Mouse (Mus musculus): ENCODE results near the gene Cyp2f2. TPM values are rescaled to one million over a fixed set of nuclear protein-coding genes. Genes with fewer than 3 reads are reported as not detected.

Cyp2f2 gene
- total RNA-seq (2021): 10 to 100 TPM in 1 of 2 experiments, under 1 TPM in 1; 0.12 to 25.5 TPM
- long read RNA-seq, experiment 1: 0 reads
- long read RNA-seq, experiment 2, partial matches to known transcripts: 0 of 1 reads
- long read RNA-seq, experiment 2, other reads (novel, unspliced or antisense): 0 of 1 reads

DNA sequence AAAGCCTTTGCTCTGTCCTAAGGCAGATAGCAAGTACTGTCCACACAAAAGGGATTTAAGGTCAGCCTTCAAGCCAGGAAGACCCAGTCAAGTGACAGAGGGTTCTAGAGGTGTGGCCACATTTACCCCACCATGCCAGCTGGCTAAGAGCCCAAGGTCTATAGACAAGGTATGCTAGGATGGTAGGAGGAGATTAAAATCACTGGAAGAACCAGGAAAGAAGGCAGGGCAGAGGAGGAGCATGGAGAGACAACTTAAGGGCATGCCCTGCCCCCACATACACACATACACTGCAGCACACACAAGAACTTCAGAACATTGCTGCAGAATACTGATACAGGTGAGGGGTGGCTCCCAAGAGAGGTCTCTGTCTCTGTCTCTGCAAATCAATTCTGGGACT, at the start of gene Cyp2f2:
Gene Cyp2f2 (plus strand): TSS at position 234 of the 400 bp plus-strand sequence.
- intact Hi-C loops (cut with DNase I): loop anchor here (10.0 kb wide), 1 partner anchor 345 kb away; no protein-coding TSS in a partner anchor
- DNase-seq: no peak

- intact Hi-C loops (cut with DNase I): no loop called here
- DNase-seq: no peak
Measured at GRCm38 (mm10) chr7:27078641-27079040, 41.1 kb upstream of the Cyp2f2 start.

GRCm38 (mm10) chr7:27081625-27082024, 38.1 kb upstream of the Cyp2f2 start:
- intact Hi-C loops (cut with DNase I): no loop called here
- no peak for DNase-seq

- intact Hi-C loops (cut with DNase I): loop anchor here (2.0 kb wide), 1 partner anchor 18 kb away; no protein-coding TSS in a partner anchor
- DNase-seq: no peak
Measured at GRCm38 (mm10) chr7:27091039-27091438, 28.7 kb upstream of the Cyp2f2 start.

- intact Hi-C loops (cut with DNase I): no loop called here
- DNase-seq: no peak
Measured at GRCm38 (mm10) chr7:27092038-27092703, 27.5 kb upstream of the Cyp2f2 start.

GRCm38 (mm10) chr7:27092882-27093281, 26.8 kb upstream of the Cyp2f2 start:
- intact Hi-C loops (cut with DNase I): no loop called here
- DNase-seq: no peak

DNA sequence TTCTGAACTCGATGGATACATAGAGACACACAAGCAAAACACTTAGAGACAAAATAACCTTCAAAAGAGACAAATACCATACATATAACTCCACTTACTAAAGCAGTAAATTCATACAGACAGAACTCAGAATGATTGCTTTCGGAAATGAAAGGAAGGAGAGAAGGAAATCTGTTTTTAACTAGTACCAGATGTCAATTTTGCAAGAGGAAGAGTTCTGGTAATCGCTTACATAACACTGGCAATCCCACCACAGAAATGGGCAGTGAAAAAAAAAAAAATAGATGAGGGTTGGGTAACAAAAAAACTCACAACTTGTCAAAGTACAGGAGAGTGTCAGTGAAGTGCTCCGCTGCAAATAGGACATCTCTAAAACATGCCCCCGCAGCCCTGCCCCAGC, 14.8 kb upstream of the Cyp2f2 start:
- intact Hi-C loops (cut with DNase I): no loop called here
- no peak for DNase-seq

DNA sequence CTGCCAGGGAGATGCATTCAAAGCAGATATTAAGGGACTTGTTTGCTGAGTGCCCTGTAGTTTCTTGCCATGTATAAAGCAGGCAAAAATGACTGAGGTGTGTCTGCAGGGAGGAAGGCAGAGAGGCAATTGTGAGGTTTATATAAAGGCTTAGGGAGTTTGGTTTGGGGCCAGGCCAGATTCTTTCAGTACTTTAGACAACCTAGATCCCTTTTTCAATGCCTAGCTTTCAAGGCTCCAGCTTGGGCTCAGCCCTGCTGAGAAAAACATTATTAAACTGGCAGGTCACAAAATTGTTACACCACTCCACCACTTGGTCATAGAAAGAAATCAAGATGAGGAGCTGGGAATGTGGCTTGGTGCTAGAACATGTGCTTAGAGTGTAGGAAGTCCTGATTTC, 9.4 kb upstream of the Cyp2f2 start:
- intact Hi-C loops (cut with DNase I): no loop called here
- no peak for DNase-seq

DNA sequence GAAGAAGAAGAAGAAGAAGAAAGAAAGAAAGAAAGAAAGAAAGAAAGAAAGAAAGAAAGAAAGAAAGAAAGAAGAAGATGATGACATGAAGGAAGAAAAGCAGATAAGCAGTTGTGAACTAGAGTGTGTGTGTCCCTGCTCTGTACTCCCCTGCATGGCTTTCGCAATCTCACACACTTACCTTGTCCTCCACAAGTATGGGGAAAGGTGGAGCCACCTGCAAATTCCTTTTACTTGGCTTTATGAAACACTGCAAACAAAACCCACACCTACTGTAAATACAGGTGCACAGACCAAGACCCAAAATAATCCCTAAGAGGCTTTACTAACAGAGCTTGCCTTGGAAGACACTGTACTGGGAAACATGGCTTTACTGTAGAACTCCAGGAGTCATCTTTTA, 8.7 kb upstream of the Cyp2f2 start:
- intact Hi-C loops (cut with DNase I): no loop called here
- DNase-seq: no peak

GRCm38 (mm10) chr7:27111987-27112386, 7.7 kb upstream of the Cyp2f2 start:
- intact Hi-C loops (cut with DNase I): no loop called here
- DNase-seq: no peak

DNA sequence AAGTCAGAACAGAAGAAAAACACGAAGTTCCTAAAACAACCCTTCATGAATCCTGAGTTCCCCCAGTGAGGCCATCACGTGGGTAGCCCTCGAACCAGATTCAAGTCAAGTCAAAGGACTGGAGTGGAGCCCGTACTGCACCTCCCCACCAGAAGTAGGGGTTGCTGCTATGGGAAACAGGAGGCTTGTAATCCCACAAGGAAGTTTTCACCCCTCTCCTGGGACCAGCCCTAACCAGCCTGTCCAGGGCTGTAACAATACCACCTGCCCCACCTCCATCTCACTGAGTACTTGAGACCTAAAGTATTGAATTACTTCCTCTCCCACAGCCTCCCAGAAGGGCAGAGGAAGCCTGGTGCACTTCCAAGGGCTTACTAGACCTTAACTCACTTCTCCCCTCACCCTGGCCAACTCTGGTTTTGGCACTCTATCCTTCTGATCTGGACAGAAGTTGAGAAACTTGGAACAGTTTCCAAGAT, 1.6 kb upstream of the Cyp2f2 start:
- intact Hi-C loops (cut with DNase I): no loop called here
- DNase-seq: no peak

DNA sequence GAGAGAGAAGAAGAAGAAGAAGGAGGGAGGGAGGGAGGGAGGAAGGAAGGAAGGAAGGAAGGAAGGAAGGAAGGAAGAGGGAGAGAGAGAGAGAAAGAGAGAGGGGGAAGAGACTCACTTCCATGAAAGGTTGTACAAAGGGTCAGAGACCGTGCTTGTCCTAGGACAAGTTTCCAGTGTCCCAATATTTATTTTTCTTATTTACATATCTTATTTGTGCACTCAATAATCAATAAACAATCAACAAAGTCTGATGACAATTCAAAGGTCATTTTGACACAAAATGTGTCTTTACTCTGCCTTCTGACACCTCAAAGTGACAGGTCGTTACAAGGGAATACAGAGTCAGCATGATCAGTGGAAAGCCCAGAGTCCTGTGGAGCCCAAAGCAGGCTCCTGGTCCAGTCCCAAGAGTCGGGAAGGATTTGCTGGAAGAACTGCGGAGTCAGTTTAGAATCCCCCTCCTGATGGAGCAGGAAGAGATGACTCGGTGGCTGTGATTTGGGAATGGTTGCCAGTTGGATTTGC, 4.7 kb downstream of the Cyp2f2 start:
- intact Hi-C loops (cut with DNase I): loop anchor here (10.0 kb wide), 1 partner anchor 350 kb away; no protein-coding TSS in a partner anchor
- no peak for DNase-seq

- intact Hi-C loops (cut with DNase I): loop anchor here (10.0 kb wide), 1 partner anchor 350 kb away; no protein-coding TSS in a partner anchor
- DNase-seq: no peak
Measured at GRCm38 (mm10) chr7:27124969-27125368, 5.3 kb downstream of the Cyp2f2 start.

GRCm38 (mm10) chr7:27128162-27128561, 8.5 kb downstream of the Cyp2f2 start:
- DNase-seq: peak; percentile 11 to 38
- intact Hi-C loops (cut with DNase I): loop anchor here (10.0 kb wide), 1 partner anchor 353 kb away; no protein-coding TSS in a partner anchor

- intact Hi-C loops (cut with DNase I): loop anchor here (10.0 kb wide), 1 partner anchor 354 kb away; no protein-coding TSS in a partner anchor
- DNase-seq: no peak
Measured at GRCm38 (mm10) chr7:27128946-27129345, 9.2 kb downstream of the Cyp2f2 start.

- intact Hi-C loops (cut with DNase I): loop anchor here (10.0 kb wide), 1 partner anchor 355 kb away; no protein-coding TSS in a partner anchor
- DNase-seq: no peak
Measured at GRCm38 (mm10) chr7:27129811-27130210, 10.1 kb downstream of the Cyp2f2 start.

GRCm38 (mm10) chr7:27130521-27131370, 11.0 kb downstream of the Cyp2f2 start:
- DNase-seq: no peak
- intact Hi-C loops (cut with DNase I): no loop called here

GRCm38 (mm10) chr7:27131387-27131786, 11.7 kb downstream of the Cyp2f2 start:
- no peak for DNase-seq
- intact Hi-C loops (cut with DNase I): no loop called here

- DNase-seq: peak; percentile 51 to 71
- intact Hi-C loops (cut with DNase I): loop anchor here (2.0 kb wide), 1 partner anchor 144 kb away; no protein-coding TSS in a partner anchor
Measured at GRCm38 (mm10) chr7:27132588-27132987, 12.9 kb downstream of the Cyp2f2 start.

DNA sequence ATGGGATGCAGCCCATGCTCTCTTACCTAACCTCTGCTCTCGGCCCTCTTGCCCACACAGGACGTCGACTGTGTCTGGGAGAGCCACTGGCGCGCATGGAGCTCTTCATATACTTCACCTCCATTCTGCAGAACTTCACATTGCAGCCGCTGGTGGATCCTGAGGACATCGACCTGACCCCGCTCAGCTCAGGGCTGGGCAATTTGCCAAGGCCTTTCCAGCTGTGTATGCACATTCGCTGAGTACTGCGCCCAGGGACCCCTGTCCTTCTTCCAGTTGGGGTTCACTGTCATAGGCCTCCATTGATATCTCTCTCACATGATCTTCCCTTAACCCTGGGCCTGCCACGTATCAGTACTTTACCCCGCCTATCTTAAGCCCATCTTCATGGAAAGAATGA, 13.4 kb downstream of the Cyp2f2 start:
- intact Hi-C loops (cut with DNase I): loop anchor here (2.0 kb wide), 1 partner anchor 144 kb away; no protein-coding TSS in a partner anchor
- peak in 1 of 2 experiments; percentile 34 for DNase-seq

Measured in heart, postnatal 14 days (tissue).